Mouse (Mus musculus): ENCODE data around the gene Crtc1.

- TF ChIP-seq USF2 (IDR thresholded peaks at IDR 0.05; ENCODE audit: borderline replicate concordance in 1 of 2, insufficient read depth in 1 of 2, low read depth in 1 of 2, low read length in 2 of 2), result no peak
- TF ChIP-seq CTCF (IDR thresholded peaks at IDR 0.05 in 2 of 3, conservative IDR thresholded peaks at IDR 0.05 in 1 of 3; ENCODE audit: control insufficient read depth in 1 of 3, insufficient read depth in 1 of 3, low read depth in 2 of 3, low read length in 3 of 3, poor library complexity in 1 of 3, severe bottlenecking in 1 of 3), result no peak
- TF ChIP-seq TCF12 (IDR thresholded peaks at IDR 0.05; ENCODE audit: low read depth, low read length), result no peak
- no peak for TF ChIP-seq MAFK (IDR thresholded peaks at IDR 0.05; ENCODE audit: borderline replicate concordance, low read depth, low read length)
- no peak for TF ChIP-seq NRF1 (IDR thresholded peaks at IDR 0.05; ENCODE audit: insufficient read depth, low read depth, low read length, poor library complexity, severe bottlenecking)
- no peak for TF ChIP-seq USF1 (IDR thresholded peaks at IDR 0.05; ENCODE audit: low read depth, low read length)
- no peak for TF ChIP-seq POLR2A (IDR thresholded peaks at IDR 0.05; ENCODE audit: control insufficient read depth in 1 of 2, insufficient read depth in 1 of 2, low read depth in 1 of 2, low read length in 2 of 2, poor library complexity in 1 of 2)
- TF ChIP-seq GATA1 (IDR thresholded peaks at IDR 0.05; ENCODE audit: low read depth, low read length), result no peak
- no peak for TF ChIP-seq GABPA (IDR thresholded peaks at IDR 0.05; ENCODE audit: low read depth, low read length)
- TF ChIP-seq KAT2A (conservative IDR thresholded peaks at IDR 0.05; ENCODE audit: low read depth, low read length), result no peak
- TF ChIP-seq MAX (IDR thresholded peaks at IDR 0.05; ENCODE audit: low read length), result no peak
- no peak for TF ChIP-seq RAD21 (IDR thresholded peaks at IDR 0.05; ENCODE audit: low read depth, low read length)
Observed at GRCm38 (mm10) chr8:70416941-70417340, 22.4 kb downstream of the Crtc1 start.
